Mouse (Mus musculus) T-helper 2 cell (primary cell): ENCODE measurements around the gene Slc16a4.
"Not testable (repeated sequence)": the region's sequence is repeated elsewhere in the genome, so short reads cannot be mapped to it uniquely, and the experiment has no call there.

Experiments
- in situ Hi-C: fragments of 300-600 bp; cut with MboI, MseI; formaldehyde crosslinking; loops from one replicate; pipeline ENCODE4 v1.15.1; 2025; ENCODE audit warnings: high pct_unique_total_duplicates

The Slc16a4 gene

GRCm38 (mm10) chr3:107295672-107296360 is 4.8 kb downstream of the Slc16a4 start:
- in situ Hi-C loops = no loop called here

GRCm38 (mm10) chr3:107296917-107297316 is 5.9 kb downstream of the Slc16a4 start:
- in situ Hi-C loops = not testable (repeated sequence)

- in situ Hi-C loops = loop anchor here (10.0 kb wide), 1 partner anchor 1127 kb away; the partner anchor contains the start of gene Sars
Observed at GRCm38 (mm10) chr3:107317338-107317737, 26.3 kb downstream of the Slc16a4 start.

GRCm38 (mm10) chr3:107321141-107321540 is 30.1 kb downstream of the Slc16a4 start:
- in situ Hi-C loops = no loop called here

GRCm38 (mm10) chr3:107321776-107322175 is 30.7 kb downstream of the Slc16a4 start:
- in situ Hi-C loops = no loop called here

GRCm38 (mm10) chr3:107326442-107326841 is 35.4 kb downstream of the Slc16a4 start:
- in situ Hi-C loops = no loop called here

- in situ Hi-C loops = loop anchor here (10.0 kb wide), 1 partner anchor 846 kb away; the partner anchor contains the start of gene Dennd2d
Observed at GRCm38 (mm10) chr3:107330503-107331424, 39.7 kb downstream of the Slc16a4 start.

GRCm38 (mm10) chr3:107331746-107332126 is 40.7 kb downstream of the Slc16a4 start:
- in situ Hi-C loops = loop anchor here (10.0 kb wide), 1 partner anchor 847 kb away; the partner anchor contains the start of gene Dennd2d

GRCm38 (mm10) chr3:107332127-107332959 is 41.3 kb downstream of the Slc16a4 start:
- in situ Hi-C loops = loop anchor here (10.0 kb wide), 1 partner anchor 848 kb away; the partner anchor contains the start of gene Dennd2d

GRCm38 (mm10) chr3:107332960-107333380 is 41.9 kb downstream of the Slc16a4 start:
- in situ Hi-C loops = loop anchor here (10.0 kb wide), 1 partner anchor 848 kb away; the partner anchor contains the start of gene Dennd2d

- in situ Hi-C loops = loop anchor here (10.0 kb wide), 1 partner anchor 849 kb away; the partner anchor contains the start of gene Dennd2d
Observed at GRCm38 (mm10) chr3:107333381-107334201, 42.6 kb downstream of the Slc16a4 start, which contains the start of gene Rbm15. Gene Rbm15, minus strand, starts transcription at chr3:107333673.

- in situ Hi-C loops = loop anchor here (10.0 kb wide), 1 partner anchor 850 kb away; the partner anchor contains the start of gene Dennd2d
Observed at GRCm38 (mm10) chr3:107334202-107334934, 43.3 kb downstream of the Slc16a4 start.

GRCm38 (mm10) chr3:107343971-107344370 is 52.9 kb downstream of the Slc16a4 start:
- in situ Hi-C loops = loop anchor here (10.0 kb wide), 1 partner anchor 1659 kb away; the partner anchor contains the start of gene Ddx20

GRCm38 (mm10) chr3:107345033-107345725 is 54.1 kb downstream of the Slc16a4 start:
- in situ Hi-C loops = loop anchor here (10.0 kb wide), 1 partner anchor 1660 kb away; the partner anchor contains the start of gene Ddx20

- in situ Hi-C loops = loop anchor here (10.0 kb wide), 1 partner anchor 1664 kb away; the partner anchor contains the start of gene Ddx20
Observed at GRCm38 (mm10) chr3:107349006-107349405, 58.0 kb downstream of the Slc16a4 start.

- in situ Hi-C loops = no loop called here
Observed at GRCm38 (mm10) chr3:107351706-107352105, 60.7 kb downstream of the Slc16a4 start.

- in situ Hi-C loops = loop anchor here (5.0 kb wide), 1 partner anchor 107 kb away; no protein-coding TSS in a partner anchor
Observed at GRCm38 (mm10) chr3:107355618-107356260, 64.7 kb downstream of the Slc16a4 start.

GRCm38 (mm10) chr3:107356964-107357441 is 66.0 kb downstream of the Slc16a4 start:
- in situ Hi-C loops = loop anchor here (5.0 kb wide), 1 partner anchor 105 kb away; no protein-coding TSS in a partner anchor
